In the genomic region with DNA sequence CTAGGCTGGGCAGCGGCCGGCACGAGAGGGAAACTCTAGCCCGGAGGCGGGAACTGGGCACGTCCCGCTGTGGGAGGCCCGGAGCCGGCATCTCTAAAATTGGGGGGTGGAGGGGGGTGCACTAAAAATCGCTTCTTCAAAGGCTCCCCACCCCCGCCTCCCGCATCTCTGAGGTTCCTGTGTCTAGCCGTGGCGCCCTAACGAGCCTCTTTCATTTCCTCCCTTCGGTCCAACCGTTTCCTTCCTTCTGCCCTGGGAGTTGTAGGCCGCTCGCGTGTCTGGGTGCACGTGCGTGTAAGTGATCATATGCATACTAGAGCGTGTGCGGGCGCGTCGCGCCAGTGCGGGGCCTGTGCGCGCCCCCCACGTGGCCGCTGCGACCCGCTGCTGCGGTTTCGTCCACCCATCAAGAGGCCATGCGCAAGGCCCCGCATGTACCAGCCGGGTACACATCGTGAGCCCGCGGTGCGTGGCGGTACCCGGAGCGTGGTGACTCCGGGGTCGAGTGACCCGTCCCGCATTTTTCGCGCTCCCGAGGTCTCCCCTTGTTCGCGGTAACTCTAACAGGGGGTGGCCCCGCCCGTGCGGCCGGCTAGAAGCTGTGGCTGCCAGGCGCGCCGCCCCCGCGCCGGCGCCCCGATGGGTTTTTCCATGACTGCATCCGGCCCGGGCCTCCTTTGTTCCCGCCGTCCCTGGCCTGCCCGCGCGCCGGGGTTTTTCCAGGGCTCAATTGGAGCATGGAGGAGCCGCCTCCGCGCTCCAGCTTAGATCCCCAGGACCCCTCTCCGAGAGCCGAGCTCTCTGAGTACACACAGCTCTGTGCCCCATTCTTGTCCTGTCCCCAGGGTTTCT, we compare ENCODE assay signal across 7 mouse cellular contexts. TPM values are rescaled to one million over a fixed set of nuclear protein-coding genes. Genes with fewer than 3 reads are reported as not detected.
A peak's percentile ranks its signal among the peaks of the same experiment; 100 is the strongest.
DNase-seq lines count a peak whose midpoint lies in the region; ATAC-seq lines count a peak whose summit lies in the region.

No protein-coding gene starts in this region.

- peaks cover 62% of the 10 kb centered on the region for H3K4me1 ChIP-seq in embryonic facial prominence, embryonic 10.5 days
- H3K4me1 ChIP-seq in limb, embryonic 11.5 days (ENCODE audit: control insufficient read depth, insufficient read depth, low read length), result peaks cover 14% of the 10 kb centered on the region; the same call in 1 of the 2 replicates
- peaks cover 52% of the 10 kb centered on the region for H3K4me1 ChIP-seq in midbrain, embryonic 13.5 days (replicated peaks)

- DNase-seq in adrenal gland, postnatal 10 days, result peak; percentile 94
- peak; percentile 91 for DNase-seq in embryonic facial prominence, embryonic 10.5 days (ENCODE audit: low spot score)
- peak; percentile 88 for DNase-seq in kidney, adult 11 months
- DNase-seq in limb, embryonic 11.5 days (ENCODE audit: low spot score), result peak; percentile 93
- DNase-seq in spleen, adult 12 weeks (ENCODE audit: low spot score), result peak; percentile 65

- no peaks in the 10 kb centered on the region for H3K36me3 ChIP-seq in embryonic facial prominence, embryonic 10.5 days (replicated peaks)
- no peaks in the 10 kb centered on the region for H3K36me3 ChIP-seq in limb, embryonic 11.5 days (ENCODE audit: control insufficient read depth, insufficient read depth, low read length)
- H3K36me3 ChIP-seq in midbrain, embryonic 13.5 days, result no peaks in the 10 kb centered on the region

- peak; percentile 59 for ATAC-seq in granulocyte monocyte progenitor cell, adult 5-6 weeks (replicated peaks; ENCODE audit: poor library complexity, severe bottlenecking)
- ATAC-seq in limb, embryonic 11.5 days (ENCODE audit: insufficient number of reproducible peaks, low FRiP score, low TSS enrichment, low read depth), result peak; percentile 51
- peak; percentile 65 for ATAC-seq in midbrain, embryonic 13.5 days

- peak overlapping the region; percentile 53 for H3K4me2 ChIP-seq in limb, embryonic 11.5 days (ENCODE audit: low read depth, severe bottlenecking)
- peak overlapping the region; percentile 84 for H3K4me2 ChIP-seq in midbrain, embryonic 13.5 days (replicated peaks)

- peaks cover 14% of the 10 kb centered on the region; the same call in 1 of the 2 replicates for H3K27me3 ChIP-seq in embryonic facial prominence, embryonic 10.5 days (replicated peaks; ENCODE audit: low read depth, poor library complexity, severe bottlenecking)
- no peaks in the 10 kb centered on the region for H3K27me3 ChIP-seq in limb, embryonic 11.5 days (ENCODE audit: control insufficient read depth, insufficient read depth, low read length)
- H3K27me3 ChIP-seq in midbrain, embryonic 13.5 days, result no peaks in the 10 kb centered on the region

- no peaks in the 10 kb centered on the region for H3K9me3 ChIP-seq in embryonic facial prominence, embryonic 10.5 days
- H3K9me3 ChIP-seq in limb, embryonic 11.5 days (ENCODE audit: control insufficient read depth, low read length), result no peaks in the 10 kb centered on the region
- H3K9me3 ChIP-seq in midbrain, embryonic 13.5 days, result no peaks in the 10 kb centered on the region

- H3K9ac ChIP-seq in limb, embryonic 11.5 days (ENCODE audit: low read length), result peak overlapping the region; percentile 98
- H3K9ac ChIP-seq in midbrain, embryonic 13.5 days (replicated peaks), result peak overlapping the region; percentile 92

- under 1% methylated on average over 81 of the region's 81 CpGs for WGBS in embryonic facial prominence, embryonic 10.5 days
- under 1% methylated on average over 80 of the region's 81 CpGs for WGBS in limb, embryonic 11.5 days
- WGBS in midbrain, embryonic 13.5 days, result under 1% methylated on average over 81 of the region's 81 CpGs

- peak overlapping the region; percentile 100 for H3K27ac ChIP-seq in embryonic facial prominence, embryonic 10.5 days (replicated peaks)
- H3K27ac ChIP-seq in limb, embryonic 11.5 days (replicated peaks; ENCODE audit: low read depth, low read length), result peak overlapping the region; percentile 93
- H3K27ac ChIP-seq in midbrain, embryonic 13.5 days, result peak overlapping the region; percentile 99

- H3K4me3 ChIP-seq in embryonic facial prominence, embryonic 10.5 days, result peak overlapping the region; percentile 68
- H3K4me3 ChIP-seq in limb, embryonic 11.5 days (ENCODE audit: low read depth, low read length), result peak overlapping the region; percentile 25
- peak overlapping the region; percentile 50 for H3K4me3 ChIP-seq in midbrain, embryonic 13.5 days (replicated peaks)

RNA-seq across cellular contexts. Expression of a gene that starts 16.1 kb away (rescaled TPM):
- total RNA-seq in adrenal gland, postnatal 10 days (2021), result not detected
- polyA plus RNA-seq in embryonic facial prominence, embryonic 10.5 days (2016; fragmentation: Nextera tagmentation; extraction: Ambion mirVana), result not detected in 2 replicates
- not detected in 2 replicates for total RNA-seq in granulocyte monocyte progenitor cell, adult 5-6 weeks (2014; fragmentation: Nextera tagmentation)
- total RNA-seq in granulocyte monocyte progenitor cell, adult 5-6 weeks (2017), result not detected in 2 replicates
- polyA plus RNA-seq in limb, embryonic 11.5 days (2014; fragmentation: Nextera tagmentation; extraction: Ambion mirVana), result not detected in 2 replicates
- not detected in 2 replicates for polyA plus RNA-seq in midbrain, embryonic 13.5 days (2015; fragmentation: Nextera tagmentation; extraction: Ambion mirVana)

RNA-seq across cellular contexts. Expression of a gene that starts 16.2 kb away (rescaled TPM):
- total RNA-seq in adrenal gland, postnatal 10 days (2021), result not detected
- 0.24 TPM in 1 of 2 replicates, not detected in the other for polyA plus RNA-seq in embryonic facial prominence, embryonic 10.5 days (2016; fragmentation: Nextera tagmentation; extraction: Ambion mirVana)
- total RNA-seq in granulocyte monocyte progenitor cell, adult 5-6 weeks (2014; fragmentation: Nextera tagmentation), result not detected in 2 replicates
- not detected in 2 replicates for total RNA-seq in granulocyte monocyte progenitor cell, adult 5-6 weeks (2017)
- polyA plus RNA-seq in limb, embryonic 11.5 days (2014; fragmentation: Nextera tagmentation; extraction: Ambion mirVana), result 0.12 and 0.40 TPM in 2 replicates
- 0.22 TPM in 1 of 2 replicates, not detected in the other for polyA plus RNA-seq in midbrain, embryonic 13.5 days (2015; fragmentation: Nextera tagmentation; extraction: Ambion mirVana)

Comparison
In these comparisons a context has a peak if more than half of its experiments do, and no peak if none do; other contexts are left out.
1. Peak in every context shown above with its lines: DNase-seq, ATAC-seq, H3K4me3 ChIP-seq and H3K27ac ChIP-seq.